Mouse (Mus musculus) spleen, postnatal 14 days (tissue): Measurements from ENCODE around the gene Oser1.

Experiments
- DNase-seq, 2 experiments: peaks; one replicate each; pipeline ENCODE4 v3.0.0; 2021 to 2022; ENCODE audit warnings: low spot score in 2 of 2

Oser1 gene

GRCm38 (mm10) chr2:163401221-163401620, 23.3 kb downstream of the Oser1 start:
- peak; percentile 29 to 65 for DNase-seq

GRCm38 (mm10) chr2:163399222-163399621, 25.3 kb downstream of the Oser1 start:
- DNase-seq = no peak

- DNase-seq = no peak
These were observed 25.7 kb downstream of the Oser1 start for GRCm38 (mm10) chr2:163398770-163399169.

- no peak for DNase-seq
These were observed 26.6 kb downstream of the Oser1 start, which contains the start of gene Jph2 for GRCm38 (mm10) chr2:163397905-163398304. Gene Jph2, minus strand, starts transcription at chr2:163397993.

GRCm38 (mm10) chr2:163397071-163397470, 27.4 kb downstream of the Oser1 start:
- no peak for DNase-seq

- no peak for DNase-seq
These were observed 29.5 kb downstream of the Oser1 start for GRCm38 (mm10) chr2:163394977-163395376.

GRCm38 (mm10) chr2:163393976-163394375, 30.5 kb downstream of the Oser1 start:
- no peak for DNase-seq

GRCm38 (mm10) chr2:163393241-163393640, 31.3 kb downstream of the Oser1 start:
- no peak for DNase-seq

- DNase-seq = no peak
These were observed 32.1 kb downstream of the Oser1 start for GRCm38 (mm10) chr2:163392436-163392835.

- DNase-seq = no peak
These were observed 37.9 kb downstream of the Oser1 start for GRCm38 (mm10) chr2:163386423-163387190.

- no peak for DNase-seq
These were observed 39.4 kb downstream of the Oser1 start for GRCm38 (mm10) chr2:163385126-163385525.

GRCm38 (mm10) chr2:163381246-163381645, 43.3 kb downstream of the Oser1 start:
- no peak for DNase-seq

GRCm38 (mm10) chr2:163379366-163379765, 45.1 kb downstream of the Oser1 start:
- no peak for DNase-seq

GRCm38 (mm10) chr2:163376082-163376481, 48.4 kb downstream of the Oser1 start:
- DNase-seq = no peak

- no peak for DNase-seq
These were observed 49.0 kb downstream of the Oser1 start for GRCm38 (mm10) chr2:163375468-163375867.

GRCm38 (mm10) chr2:163372627-163373026, 51.9 kb downstream of the Oser1 start:
- DNase-seq = no peak

- no peak for DNase-seq
These were observed 54.3 kb downstream of the Oser1 start for GRCm38 (mm10) chr2:163370175-163370574.

GRCm38 (mm10) chr2:163364785-163365541, 59.5 kb downstream of the Oser1 start:
- no peak for DNase-seq

- no peak for DNase-seq
These were observed 61.3 kb downstream of the Oser1 start for GRCm38 (mm10) chr2:163362940-163363921.

- no peak for DNase-seq
These were observed 63.5 kb downstream of the Oser1 start for GRCm38 (mm10) chr2:163360858-163361623.

GRCm38 (mm10) chr2:163359253-163359652, 65.2 kb downstream of the Oser1 start:
- DNase-seq = no peak
